Mouse (Mus musculus) megakaryocyte progenitor cell, adult 5-6 weeks (primary cell): ENCODE measurements around the gene Nek10. TPM values are rescaled to one million over a fixed set of nuclear protein-coding genes. Genes with fewer than 3 reads are reported as not detected.
"Not testable (repeated sequence)": the region's sequence is repeated elsewhere in the genome, so short reads cannot be mapped to it uniquely, and the experiment has no call there.

Experiments
- ATAC-seq: replicated peaks from 2 replicates; pipeline ENCODE4 v1.8.0; 2016; ENCODE audit warnings: mild to moderate bottlenecking, moderate TSS enrichment, inconsistent platforms; ENCODE audit not compliant: poor library complexity
- total RNA-seq, 2 experiments: library from RNA; stranded (forward) in 1 of 2; stranded (reverse) in 1 of 2; fragments of 157-497, 149-512 nt in 1 of 2; fragments of 200-1000 nt in 1 of 2; gene quantifications; 2 replicates each; pipeline versions ENCODE4 v1.2.3 to v1.2.4; 2015 to 2017

Nek10 gene
- total RNA-seq (2015) (0.37 TPM in 1 of 2 replicates, not detected in the other), total RNA-seq (2017) (0.07 TPM in 1 of 2 replicates, not detected in the other)

DNA sequence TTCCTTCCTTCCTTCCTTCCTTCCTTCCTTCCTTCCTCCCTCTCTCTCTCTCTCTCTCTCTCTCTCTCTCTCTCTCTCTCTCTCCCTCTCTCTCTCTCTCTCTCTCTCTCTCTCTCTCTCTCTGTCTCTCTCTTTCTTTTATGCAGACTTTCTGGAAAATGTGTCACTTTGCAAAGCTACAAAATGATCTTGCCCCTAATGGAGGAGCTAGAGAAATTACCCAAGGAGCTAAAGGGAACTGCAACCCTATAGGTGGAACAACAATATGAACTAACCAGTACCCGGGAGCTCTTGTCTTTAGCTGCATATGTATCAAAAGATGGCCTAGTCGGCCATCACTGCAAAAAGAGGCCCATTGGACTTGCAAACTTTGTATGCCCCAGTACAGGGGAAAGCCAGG, at the start of gene Nek10:
Gene Nek10 (plus strand): TSS at position 301 of the 400 bp plus-strand sequence.
- ATAC-seq = not testable (repeated sequence)

DNA sequence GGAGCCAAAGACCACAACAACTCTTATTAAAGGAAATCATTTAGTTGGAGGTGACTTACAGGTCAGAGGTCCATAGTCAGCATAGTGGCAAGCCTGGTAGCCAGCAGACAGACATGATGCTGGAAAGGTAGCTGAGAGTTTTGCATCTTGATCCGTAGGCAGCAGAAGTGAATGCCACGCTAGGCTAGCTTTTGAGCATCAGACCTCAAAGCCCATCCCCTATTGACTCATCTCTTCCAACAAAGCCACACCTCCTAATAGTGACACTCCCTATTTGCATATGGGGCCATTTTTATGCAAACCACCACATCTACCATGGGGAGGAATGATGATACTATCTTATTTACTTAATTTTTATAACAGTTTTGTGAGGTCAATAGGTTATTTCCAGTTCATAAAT, 22.0 kb upstream of the Nek10 start:
- ATAC-seq = no peak

DNA sequence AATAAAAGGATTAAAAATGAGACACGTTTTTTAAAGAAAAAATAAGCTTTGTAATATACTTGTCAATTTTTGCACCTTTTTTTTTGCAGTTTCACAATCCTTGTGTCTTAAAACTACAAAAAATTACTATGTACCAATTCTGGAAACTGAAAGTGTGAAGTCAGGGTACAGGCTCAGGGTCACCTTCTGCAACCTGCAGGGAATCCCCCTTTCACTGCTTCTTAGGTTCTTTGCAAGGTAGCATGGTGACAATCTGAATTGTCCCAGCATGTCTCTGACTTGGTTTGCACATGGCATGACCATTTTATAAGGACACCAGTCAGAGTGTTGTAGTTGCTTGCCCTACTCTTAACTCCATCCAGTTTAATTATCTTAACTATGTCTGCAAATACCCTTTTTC, 19.0 kb upstream of the Nek10 start:
- ATAC-seq = no peak

DNA sequence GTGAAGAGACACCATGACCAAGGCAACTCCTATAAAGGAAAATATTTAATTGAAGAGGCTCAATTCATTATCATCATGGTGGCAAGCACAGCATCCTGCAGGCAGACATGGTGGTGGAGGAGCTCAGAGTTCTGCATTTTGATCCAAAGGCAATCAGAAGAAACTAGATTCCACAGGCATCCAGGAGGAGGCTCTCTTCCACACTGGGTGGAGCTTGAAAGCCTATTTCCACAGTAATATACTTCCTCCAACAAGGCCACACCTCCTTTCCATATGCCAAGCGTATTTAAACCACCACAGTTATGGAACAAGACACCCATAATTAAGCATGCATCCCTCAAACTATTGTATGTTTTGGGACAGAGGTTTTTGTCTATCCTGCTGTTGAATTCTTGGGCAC, 16.2 kb upstream of the Nek10 start:
- peak; percentile 50; the same call in 1 of the 2 replicates for ATAC-seq

DNA sequence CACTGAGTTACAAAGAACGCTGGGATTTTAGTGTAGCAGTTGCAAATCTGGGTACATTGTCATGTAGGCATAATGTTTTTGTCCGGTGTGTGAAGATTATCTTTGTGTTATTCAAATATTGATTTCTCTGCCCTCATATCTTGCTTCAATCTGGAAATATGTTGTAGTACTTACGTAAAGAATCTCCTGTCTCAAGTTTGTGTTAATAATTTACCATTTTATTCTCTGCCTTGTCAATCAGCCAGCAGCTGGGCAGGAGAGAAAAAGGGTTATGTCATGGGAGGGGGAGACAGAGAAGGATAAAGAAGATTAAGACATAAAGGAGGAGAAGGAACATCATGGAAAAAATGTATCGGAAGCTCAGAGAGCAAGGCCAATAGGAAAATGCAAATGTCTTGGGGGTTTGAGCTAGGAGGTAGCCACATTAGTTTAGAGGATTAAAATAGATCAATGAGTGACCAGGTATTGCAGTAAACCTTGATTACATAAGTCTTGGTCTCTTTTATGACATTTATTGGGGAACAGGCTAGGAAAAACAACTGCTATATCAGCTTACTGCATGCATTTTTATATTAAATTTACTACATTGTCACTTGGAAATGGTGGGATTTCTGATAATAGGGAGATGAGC, 13.3 kb upstream of the Nek10 start:
- ATAC-seq = no peak

DNA sequence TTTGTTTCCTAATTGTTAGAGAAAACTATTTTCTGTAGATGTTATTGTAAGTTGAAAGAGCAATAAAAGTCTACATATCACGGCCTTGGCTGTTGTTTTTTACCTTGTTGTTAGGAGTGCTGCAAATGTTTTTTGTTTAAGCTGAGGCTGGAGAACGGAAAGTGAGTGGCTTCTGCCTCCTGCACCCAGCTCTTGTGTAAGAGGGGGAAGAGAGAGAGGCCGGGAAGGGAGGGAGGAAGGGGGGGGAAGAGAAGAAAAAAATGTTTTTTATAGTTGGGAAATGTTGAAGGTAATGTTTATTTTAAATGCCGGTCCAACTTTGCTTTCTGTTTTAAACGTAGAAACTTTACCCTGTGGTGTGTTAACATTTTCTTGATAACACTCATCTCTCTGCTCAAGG, 3.4 kb upstream of the Nek10 start:
- peak; percentile 61 for ATAC-seq

DNA sequence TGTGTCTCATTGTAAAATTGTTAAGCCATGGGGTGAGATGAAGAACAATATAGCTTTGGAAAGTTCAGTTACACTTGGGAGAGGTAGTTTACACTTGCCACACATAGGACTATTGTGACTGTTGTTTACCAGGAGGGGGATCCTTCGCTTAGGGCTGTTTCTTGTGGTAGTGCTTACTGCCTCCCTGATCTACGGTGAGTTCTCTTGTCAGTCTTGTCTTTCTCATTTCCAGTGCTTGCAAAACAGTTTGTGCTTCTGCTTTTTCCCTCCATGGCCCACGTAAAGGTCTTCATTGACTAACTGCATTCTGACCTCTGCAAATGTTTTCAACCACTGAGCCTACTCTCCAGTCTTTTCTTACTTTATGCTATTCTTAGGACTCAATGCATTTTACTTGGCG, 2.9 kb upstream of the Nek10 start:
- ATAC-seq = peak; percentile 81

DNA sequence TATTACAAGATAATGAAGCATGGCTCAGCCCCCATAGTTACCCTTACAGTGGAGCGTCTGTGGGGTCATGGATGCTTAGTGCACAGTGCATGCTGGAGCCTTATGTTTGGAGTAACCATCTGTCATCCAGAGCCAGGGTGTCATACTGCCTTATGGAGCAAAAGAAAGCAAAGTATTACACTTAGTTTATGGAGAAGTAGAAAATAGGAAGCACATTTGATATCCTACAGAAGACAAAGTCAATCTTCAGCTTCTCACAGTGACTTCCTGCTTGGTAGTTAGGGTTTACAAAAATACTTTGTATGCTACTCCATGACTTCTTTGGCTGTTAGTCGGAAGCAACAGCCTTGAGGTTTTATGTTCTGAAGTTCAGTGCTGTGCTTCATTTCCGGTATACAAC, 2.4 kb upstream of the Nek10 start:
- peak; percentile 45 for ATAC-seq

DNA sequence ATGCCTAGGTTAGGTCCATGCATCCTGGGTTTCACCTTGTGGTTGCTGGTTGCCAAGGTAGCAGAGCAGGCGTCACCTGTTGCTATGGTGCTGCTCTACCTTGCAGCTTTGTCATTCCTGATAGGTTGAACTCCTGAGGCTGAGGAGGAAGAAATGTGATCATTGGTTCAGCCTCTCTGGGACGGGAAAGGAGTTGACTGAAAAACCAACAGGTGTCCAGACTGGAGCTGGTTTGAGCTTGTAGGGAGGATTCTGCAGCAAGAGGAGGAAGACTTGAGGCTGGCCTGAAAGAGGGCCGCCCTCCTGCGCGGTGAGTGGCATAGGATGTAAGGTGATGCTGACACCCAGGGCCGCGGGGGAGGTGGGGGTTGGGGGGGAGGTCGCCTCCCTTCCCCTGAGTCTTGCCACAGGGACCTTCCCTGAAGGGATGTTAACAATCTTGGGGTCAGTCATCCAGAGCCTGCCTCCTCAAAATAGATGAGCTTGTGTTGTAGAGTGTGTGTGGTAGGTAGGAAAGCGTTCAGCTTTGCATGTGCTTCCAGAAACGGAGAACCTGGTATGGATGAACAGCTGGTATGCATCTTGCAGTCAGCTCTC, 804 bp downstream of the Nek10 start:
- ATAC-seq = no peak

DNA sequence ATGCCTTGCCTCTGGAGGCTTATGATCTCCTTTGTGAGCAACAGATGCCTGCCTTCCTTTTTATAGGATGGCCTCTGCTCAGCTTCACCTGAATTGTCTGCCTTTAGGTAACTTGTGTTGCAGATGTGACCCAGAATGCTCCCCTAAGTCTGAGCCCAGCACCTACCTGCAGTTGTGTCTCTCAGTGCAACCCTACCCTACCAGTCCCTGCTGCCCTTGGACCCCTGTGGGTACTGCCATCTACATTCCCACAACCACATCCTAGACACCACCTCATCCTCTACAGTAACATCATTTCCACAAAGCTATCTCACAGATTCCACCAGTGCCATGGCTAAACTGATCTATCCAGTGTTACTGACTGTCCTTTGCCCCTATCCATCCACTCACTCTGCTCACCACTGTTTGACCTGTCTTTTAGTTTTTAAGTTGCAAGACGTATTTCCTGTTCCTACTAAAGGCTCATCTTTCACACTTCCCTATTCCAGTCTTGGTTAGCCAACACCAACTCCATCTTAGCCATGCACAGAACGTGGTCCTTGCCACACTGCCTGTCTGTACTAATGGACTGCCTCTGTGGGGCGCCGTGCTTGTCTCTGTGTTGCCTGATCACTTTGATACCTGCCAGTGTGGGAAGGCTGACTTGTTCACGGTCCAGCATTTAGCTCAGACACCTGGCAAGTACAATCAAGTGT, 1.4 kb downstream of the Nek10 start:
- peak; percentile 70 for ATAC-seq

DNA sequence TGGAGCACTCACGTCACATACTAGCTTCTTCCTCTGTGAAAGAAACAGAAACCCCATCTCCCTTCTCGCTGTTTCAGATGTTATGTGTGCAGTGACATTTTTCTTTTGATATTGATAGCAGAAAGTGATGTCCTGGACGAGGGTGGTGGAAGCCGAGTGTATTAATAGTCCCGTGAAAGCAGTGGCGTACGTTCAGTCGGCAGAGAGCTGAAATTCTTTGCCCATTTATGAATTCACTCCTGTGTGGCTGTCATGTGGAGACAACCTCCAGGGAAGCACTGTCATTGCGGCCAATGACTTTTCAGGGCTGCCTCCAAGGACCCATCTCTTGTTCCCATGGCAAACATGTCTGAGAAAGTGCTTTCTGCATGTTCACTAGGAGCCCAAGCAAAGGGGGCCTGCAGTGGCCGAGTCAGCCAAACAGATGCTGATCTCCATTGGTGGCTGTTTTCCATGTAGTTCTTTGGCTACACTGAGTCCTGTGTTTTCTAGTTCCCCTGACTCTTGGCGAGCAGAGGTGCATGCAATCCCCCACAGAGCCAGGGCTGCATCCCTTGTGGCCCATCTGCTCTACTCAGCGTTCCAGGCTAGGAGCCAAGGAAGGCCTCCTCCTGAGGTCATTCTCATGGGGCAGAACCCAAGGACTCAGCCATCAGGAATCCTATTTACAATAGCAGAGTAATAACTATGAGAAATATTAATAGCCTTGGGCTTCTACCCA, 29.5 kb downstream of the Nek10 start:
- ATAC-seq = no peak

DNA sequence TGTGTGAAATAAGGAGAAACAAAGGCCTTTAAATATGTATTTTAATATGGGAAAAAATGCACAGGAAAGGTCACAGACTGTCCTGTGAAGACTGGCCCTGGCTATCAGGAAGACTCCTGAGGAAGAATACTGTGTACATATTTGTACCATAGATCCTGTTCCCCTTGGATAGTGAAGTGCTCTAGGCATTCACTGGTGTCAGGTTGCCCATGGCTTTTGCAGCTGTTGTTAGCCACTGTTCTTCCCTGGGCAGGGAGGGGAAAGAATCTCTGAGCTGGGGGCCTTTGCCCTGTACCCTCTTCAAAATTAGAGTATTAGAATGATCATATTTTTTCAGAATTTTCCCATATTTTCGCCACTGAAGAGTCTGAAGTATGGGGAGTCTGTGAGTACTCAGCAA, 30.3 kb downstream of the Nek10 start:
- ATAC-seq = no peak

DNA sequence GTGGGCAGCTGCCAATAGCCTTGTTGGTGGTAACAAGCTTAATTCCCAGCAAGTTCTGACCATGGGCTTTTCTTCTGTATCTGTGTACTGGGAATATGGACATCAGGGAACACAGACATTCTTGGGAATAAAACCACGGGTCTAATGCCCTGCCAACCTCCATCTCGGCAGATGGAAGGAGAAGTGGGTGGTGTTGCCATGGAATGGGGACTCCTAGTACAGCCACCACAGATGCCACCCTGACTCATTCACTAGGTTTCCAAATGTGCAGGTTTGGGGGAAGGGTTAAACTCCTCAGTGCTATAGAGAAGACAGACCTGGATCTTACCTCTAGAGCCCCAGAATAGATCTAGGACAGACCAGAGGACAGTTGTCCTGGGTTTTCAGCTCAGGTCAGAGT, 31.1 kb downstream of the Nek10 start:
- no peak for ATAC-seq

DNA sequence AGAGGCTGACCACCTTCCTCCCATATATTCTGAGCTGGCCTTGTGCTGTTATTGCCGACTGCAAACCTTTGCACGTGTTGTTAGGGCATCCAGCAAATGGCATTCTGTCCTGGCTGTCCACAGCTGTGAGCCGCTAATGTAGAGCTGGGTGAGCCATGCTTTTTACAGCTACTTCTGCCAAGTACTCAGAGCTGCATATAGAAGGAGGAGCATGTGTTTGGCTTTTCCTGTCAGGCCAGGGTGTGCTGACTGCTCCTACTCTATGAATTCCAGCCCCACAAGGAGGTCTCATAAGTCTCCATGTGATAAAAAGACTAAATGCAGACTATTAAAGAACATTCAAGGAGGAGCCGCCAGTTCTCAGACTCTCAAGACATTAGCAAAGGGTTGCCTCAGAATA, 34.4 kb downstream of the Nek10 start:
- ATAC-seq = no peak

DNA sequence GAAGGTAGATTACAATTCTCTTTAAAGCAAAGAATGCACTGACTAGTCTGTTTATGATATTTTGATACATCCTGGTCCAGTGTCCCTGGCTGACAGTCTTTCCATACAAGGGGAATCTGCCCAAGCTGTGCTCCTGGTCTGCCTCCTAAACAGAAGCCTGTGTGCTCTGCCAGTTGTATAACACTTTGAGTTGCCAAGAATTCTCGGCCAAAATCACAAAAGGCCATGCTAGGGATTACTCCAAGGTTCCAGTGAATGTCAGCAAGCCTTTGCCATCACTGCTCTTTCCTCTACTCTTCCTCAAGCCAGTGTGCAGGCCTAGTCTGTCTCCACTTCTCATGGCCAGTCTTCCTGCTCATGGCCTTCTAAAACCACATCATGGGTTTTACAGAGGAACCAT, 34.9 kb downstream of the Nek10 start:
- ATAC-seq = no peak

DNA sequence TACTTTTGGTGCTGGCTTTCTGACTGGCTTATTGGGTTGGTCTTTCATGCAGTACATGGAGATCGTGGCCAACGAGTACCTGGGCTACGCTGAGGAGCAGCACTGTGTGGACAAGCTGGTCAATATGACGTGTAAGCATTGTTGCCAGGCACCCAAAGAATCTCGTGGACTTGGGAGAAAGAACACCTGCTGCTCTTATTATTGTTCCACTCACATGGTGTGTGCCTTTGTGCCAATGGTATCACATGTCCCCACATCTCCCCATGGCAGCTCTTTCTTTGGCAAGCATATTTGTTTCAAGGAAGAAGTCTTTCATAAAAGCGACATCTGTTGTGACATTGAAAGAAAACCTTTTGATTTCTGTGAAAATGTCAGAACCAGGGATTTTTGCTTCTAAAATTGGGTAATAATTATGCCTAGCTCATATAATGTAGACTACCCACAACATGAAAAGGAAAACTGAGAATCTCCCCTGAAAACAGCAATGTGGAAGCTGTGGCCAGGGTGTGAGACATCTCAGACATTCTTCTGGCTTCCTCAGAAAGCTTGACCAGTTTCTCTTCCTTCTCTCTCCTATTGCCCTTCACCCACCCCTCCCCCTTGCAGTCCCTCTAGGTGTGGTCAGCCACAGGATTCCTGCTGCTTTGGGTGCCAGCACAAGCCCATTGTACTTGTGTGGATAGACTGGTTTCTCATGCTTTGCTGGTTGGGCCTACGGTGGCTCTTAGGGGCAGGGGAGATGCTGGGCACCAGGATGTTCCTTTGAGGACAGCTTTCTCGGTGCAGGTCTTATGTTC, 39.7 kb downstream of the Nek10 start:
- ATAC-seq = peak; percentile 94

DNA sequence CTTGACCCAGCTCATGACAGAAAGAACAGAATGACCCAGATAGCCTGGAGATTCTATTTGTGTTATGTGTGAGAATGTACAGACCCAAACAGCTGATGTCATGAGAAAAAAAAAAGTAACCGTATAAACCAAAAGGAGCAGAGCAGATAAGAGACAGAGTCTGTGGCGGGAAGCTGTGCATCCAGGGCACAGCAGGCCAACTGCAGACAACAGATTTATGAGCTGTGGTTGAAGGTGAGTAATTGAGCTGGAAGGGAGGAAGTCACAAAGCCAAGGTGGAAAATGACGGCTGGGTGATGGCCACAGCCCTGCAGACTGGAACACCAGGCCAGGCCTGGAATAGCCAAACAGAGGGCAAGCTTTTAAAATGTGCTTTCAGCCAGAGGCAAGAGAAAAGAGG, 49.6 kb downstream of the Nek10 start:
- 0 out of 2 replicates have a peak, but pooled peaks have one; percentile 29 for ATAC-seq

DNA sequence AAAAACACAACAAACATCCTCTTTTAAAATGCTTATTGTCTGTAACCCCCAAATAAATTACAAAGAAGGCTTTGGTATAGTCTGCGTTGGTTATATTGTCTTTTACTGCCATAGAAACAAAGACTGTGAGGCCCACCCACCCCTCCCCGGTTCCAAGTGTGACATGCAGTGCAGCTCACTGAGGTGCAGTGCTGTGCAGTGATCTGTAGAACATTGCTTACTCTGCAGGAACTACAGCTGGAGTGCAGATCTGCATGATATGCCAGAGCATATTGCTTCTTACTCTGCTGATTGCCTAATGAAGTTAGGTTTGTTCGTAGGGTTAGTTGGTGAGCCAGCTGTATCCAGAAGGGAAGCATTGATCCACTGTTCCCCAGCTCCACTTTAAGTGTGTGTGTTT, 57.1 kb downstream of the Nek10 start:
- ATAC-seq = no peak

DNA sequence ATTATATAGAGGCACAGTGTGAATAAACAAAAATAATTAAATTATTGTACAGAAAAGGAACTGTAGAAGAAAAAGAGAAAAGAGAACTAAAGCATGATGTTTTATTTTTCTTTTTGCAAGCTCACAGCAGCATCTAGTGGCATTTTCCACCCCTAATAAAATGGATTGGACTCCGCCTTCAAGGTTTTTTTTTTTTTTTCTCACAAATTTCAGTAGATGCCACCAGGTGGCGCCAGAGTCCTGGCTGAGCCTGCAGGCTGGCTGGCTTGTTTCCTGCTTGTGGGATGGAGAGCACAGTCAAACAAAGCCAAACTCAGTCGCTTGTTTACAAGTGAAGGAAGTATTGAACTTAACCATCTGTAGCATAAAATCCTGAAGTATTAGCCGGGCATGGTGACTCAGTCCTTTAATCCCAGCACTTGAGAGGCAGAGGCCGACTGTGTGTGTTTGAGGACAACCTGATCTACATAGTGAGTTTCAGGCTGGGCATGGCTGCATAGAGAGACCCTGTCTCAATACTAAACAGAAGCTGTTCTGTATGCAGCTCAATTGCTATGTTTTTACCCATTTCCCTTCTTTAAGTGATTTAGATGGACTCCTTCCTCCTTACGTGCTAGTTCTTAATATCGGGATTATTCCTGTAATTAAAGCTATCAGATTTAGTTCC, 60.6 kb downstream of the Nek10 start:
- peak; percentile 91 for ATAC-seq

DNA sequence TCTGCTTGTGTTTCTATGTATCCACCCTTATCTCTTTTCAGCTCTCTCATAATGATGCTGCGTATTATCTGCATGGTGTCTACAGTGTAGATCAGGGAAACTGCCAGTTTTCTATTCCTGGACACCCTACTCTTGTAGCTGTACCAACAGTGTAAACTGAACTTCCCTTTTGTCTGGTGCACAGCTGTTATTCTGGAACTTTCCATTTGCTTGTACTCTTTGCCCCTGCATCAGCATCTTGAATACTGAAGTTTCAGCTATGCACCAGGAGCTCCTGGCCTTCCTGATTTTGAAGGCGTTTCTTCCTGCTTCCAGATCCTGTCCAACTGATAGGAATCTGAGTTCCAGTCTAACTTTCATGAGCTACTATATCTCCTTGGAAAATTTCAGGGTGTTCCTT, 66.0 kb downstream of the Nek10 start:
- peak; percentile 40 for ATAC-seq
